Mouse (Mus musculus) kidney, postnatal 36 days (tissue): ENCODE results near the gene Zdhhc3.

Experiments used
- DNase-seq, 2 experiments: peaks; one replicate each; pipeline ENCODE4 v3.0.0; 2021 to 2022; ENCODE audit warnings: mixed read lengths in 2 of 2

The Zdhhc3 gene

GRCm38 (mm10) chr9:123113931-123114330 is 926 bp upstream of the Zdhhc3 start:
- no peak for DNase-seq

GRCm38 (mm10) chr9:123111751-123112221 is 1.2 kb downstream of the Zdhhc3 start:
- DNase-seq, result no peak

- DNase-seq, result no peak
Observed at GRCm38 (mm10) chr9:123109188-123109587, 3.8 kb downstream of the Zdhhc3 start.

- DNase-seq, result no peak
Observed at GRCm38 (mm10) chr9:123107186-123107585, 5.8 kb downstream of the Zdhhc3 start.

- no peak for DNase-seq
Observed at GRCm38 (mm10) chr9:123104362-123104761, 8.6 kb downstream of the Zdhhc3 start.

- no peak for DNase-seq
Observed at GRCm38 (mm10) chr9:123103425-123103824, 9.6 kb downstream of the Zdhhc3 start.

- no peak for DNase-seq
Observed at GRCm38 (mm10) chr9:123099631-123100455, 13.2 kb downstream of the Zdhhc3 start.

- no peak for DNase-seq
Observed at GRCm38 (mm10) chr9:123090844-123091243, 22.2 kb downstream of the Zdhhc3 start.

- no peak for DNase-seq
Observed at GRCm38 (mm10) chr9:123087558-123087957, 25.4 kb downstream of the Zdhhc3 start.

- no peak for DNase-seq
Observed at GRCm38 (mm10) chr9:123085373-123085772, 27.6 kb downstream of the Zdhhc3 start.

- no peak for DNase-seq
Observed at GRCm38 (mm10) chr9:123080796-123081195, 32.2 kb downstream of the Zdhhc3 start.

GRCm38 (mm10) chr9:123080355-123080754 is 32.6 kb downstream of the Zdhhc3 start:
- DNase-seq, result no peak

- DNase-seq, result no peak
Observed at GRCm38 (mm10) chr9:123079149-123079548, 33.9 kb downstream of the Zdhhc3 start.

GRCm38 (mm10) chr9:123060172-123060571 is 52.8 kb downstream of the Zdhhc3 start:
- no peak for DNase-seq

- no peak for DNase-seq
Observed at GRCm38 (mm10) chr9:123058724-123059292, 54.2 kb downstream of the Zdhhc3 start.

GRCm38 (mm10) chr9:123047665-123048064 is 65.3 kb downstream of the Zdhhc3 start:
- DNase-seq, result no peak

- no peak for DNase-seq
Observed at GRCm38 (mm10) chr9:123034426-123034825, 78.6 kb downstream of the Zdhhc3 start, which contains the start of gene Tgm4. Gene Tgm4, plus strand, starts transcription at chr9:123034726.

- DNase-seq, result no peak
Observed at GRCm38 (mm10) chr9:123031496-123032246, 81.3 kb downstream of the Zdhhc3 start.

- no peak for DNase-seq
Observed at GRCm38 (mm10) chr9:123024201-123024600, 88.8 kb downstream of the Zdhhc3 start.

- no peak for DNase-seq
Observed at GRCm38 (mm10) chr9:123021636-123022379, 91.2 kb downstream of the Zdhhc3 start.

- peak; percentile 88 to 92 for DNase-seq
Observed at GRCm38 (mm10) chr9:123020995-123021631, 91.9 kb downstream of the Zdhhc3 start, which contains the start of gene Tmem42. Gene Tmem42, plus strand, starts transcription at chr9:123021326.
